Mouse (Mus musculus) CD4-positive, CD25-positive, alpha-beta regulatory T cell, adult 2 months (primary cell): Measurements from ENCODE around the gene Rhbg.

Experiments used
- DNase-seq: peaks from one replicate; pipeline ENCODE4 v3.0.0-alpha.2; 2012; ENCODE audit warnings: low read depth, low spot score

Gene Rhbg

DNA sequence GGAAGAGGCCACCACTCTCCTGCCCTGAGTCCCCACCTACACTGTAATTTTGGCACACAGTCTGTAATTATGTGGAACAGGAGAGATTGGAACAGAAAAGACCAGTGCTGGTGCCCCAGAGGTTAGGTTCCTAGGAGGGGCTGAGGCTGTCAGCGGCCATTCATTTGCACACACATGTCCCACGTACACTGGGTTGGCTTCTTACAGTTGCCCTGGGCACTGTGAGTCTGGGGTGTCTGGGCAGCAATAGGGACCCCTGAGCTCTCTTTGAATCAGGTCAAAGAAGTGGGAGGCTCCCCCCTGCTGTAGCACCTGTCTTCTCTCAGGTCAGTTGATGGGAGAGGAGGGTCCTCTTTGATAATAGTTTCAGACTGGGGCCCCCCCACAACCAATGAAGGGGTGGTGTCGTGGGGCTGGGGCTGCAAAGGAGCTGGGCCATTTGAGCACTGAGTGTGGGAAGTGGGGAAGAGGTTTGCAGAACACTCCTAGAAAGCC lies 46.2 kb downstream of the Rhbg start:
- no peak for DNase-seq

DNA sequence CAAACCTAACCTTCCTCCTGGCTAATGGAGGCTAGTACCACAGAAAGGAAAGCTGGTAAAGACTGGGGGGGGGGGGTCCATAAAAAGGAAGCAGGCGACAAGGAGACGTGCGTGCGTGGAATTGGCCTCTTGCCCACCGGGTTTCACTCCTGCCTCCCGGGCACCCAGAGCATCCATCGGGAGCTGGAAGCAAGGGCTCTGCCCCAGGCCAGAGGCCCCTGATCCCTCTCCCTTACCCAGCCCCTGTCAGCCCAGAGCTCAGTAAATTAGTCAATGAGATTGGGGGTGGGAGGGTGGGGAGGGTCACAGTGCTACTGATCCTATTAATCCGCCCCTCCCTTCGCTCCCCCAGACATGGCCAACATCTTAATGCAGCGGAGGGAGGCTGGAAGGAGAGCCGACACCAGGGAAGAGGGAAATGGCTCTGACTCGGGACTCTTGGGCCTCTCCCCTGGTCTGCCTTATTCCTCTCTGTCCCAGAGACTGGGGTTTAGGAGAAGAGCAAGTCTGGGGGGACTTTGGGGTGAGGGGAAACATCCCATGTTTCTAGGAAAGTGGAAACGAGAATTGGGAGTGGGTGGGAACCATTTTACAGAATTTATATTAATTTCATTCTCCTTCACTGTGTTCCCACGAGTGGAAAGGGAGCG lies 46.9 kb downstream of the Rhbg start:
- no peak for DNase-seq

DNA sequence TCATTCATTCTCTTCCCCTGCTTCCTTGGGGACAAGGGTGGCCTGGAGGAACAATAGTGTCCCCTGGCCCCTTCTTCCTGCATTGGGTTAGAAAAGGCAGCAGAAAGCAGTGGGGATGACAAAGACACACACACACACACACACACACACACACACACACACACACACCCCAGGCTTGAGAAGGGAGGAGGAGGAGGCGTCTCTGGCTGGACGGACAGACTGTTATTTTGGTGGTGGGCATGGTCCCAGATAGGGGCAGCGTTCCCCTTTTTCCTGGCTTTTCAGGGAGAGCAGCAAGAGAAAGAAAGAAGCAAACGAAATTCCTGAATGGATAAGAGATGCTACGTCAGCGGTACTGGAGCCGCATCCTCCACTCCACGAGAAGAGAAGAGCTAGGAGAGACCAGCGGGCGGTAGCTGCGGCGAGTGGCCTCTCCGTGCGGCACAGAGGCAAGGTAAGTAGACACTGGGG lies 47.6 kb downstream of the Rhbg start:
- DNase-seq, result no peak

DNA sequence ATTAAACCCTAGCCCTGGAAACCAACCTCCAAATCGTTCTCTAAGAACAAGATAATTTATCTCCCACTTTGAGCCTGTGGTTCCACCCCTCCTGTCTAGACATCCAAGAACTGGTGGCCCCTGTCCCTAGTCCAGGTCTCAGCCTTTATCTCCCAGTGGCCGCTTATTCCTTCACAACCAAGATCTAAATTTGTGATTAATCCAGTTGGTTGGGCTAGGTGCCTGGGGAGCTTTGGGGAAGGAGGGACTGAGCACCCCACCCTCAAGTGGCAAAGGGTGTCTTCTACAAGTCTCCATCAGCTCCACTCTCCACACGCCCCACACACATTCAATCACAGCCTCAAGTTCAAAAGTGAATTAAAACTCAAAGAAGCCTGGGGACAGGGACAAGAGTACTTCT lies 48.0 kb downstream of the Rhbg start:
- DNase-seq, result no peak

DNA sequence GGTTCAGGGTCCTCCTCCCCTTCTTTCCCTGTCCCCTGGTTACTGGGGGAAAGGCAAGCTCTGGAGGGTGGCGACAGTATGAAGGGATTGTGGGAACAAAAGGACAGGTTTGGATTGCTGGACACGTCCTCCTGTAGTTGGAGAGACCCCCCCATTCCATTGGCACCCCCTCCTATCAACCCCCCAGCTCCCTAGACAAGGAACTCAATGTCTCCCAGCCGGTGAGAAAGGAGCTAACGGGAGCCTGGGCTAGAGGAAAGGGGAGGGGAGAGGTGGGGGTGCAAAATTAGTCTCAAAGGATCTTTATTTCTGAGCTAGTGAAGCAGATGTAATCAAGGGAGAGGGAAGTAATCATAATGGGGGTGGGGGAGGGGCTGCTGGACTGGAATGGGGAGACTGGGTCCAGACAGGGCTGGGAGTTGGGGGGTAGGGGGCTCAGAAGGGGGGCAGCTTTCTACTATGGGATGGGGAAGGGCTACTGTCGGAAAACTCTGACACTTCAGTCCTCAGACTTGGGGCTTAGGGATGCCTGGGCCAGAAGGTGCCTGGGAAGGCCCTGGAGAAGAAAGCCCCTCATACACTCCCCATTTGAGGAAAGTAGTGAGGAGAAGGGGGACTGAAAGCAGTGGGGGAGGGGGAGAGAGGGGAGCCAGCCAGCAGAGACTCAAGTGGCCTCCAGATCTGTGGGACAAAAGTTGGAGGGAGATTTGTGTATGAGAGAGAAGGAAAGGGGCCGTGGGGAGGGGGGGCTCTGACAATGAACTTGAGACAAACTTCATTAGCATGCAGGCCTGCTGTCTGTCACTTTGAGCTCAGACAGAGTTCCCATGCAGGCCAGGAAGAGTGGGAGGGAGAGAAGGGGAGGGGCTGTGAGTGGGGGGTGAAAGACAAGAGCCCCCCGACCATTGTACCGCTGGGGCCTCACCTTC lies 48.7 kb downstream of the Rhbg start:
- DNase-seq, result no peak

DNA sequence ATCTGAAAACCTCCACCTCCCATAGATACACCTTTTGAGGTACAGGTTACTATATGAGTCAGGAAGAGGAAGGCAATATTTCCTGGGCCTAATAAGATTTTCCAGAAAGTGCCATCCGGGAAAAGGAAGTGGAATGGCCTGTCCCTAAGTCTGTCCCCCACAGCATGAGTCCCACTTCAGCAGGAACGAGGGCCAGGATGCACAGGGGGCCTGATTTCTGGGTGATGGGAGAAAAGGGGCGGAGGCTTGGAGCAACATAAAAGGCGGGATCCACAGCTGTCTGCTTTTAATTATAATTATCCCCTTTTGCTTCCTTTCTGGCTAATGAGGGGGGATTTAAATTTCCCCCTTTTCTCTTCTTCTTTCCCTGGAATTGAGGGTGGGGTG lies 49.3 kb downstream of the Rhbg start:
- DNase-seq, result no peak

DNA sequence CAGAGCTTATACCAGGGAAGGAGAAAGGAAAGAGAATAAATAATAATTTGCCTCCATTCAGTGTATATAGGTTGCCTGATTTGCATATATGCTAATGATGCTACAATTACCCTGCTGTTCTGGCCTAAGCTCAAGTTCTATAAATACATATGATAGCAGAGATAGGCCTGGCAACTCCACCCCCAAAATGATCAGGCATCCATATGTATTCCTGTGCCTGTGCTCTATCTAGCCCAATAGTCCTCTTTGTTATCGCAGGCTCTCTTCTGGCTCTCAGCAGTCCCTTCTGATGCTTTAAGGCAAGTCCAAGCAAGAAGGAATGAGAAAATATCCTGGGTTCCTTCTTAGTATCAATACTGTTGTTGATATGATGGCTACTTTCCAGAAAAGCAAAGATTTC lies 49.8 kb downstream of the Rhbg start:
- DNase-seq, result no peak

DNA sequence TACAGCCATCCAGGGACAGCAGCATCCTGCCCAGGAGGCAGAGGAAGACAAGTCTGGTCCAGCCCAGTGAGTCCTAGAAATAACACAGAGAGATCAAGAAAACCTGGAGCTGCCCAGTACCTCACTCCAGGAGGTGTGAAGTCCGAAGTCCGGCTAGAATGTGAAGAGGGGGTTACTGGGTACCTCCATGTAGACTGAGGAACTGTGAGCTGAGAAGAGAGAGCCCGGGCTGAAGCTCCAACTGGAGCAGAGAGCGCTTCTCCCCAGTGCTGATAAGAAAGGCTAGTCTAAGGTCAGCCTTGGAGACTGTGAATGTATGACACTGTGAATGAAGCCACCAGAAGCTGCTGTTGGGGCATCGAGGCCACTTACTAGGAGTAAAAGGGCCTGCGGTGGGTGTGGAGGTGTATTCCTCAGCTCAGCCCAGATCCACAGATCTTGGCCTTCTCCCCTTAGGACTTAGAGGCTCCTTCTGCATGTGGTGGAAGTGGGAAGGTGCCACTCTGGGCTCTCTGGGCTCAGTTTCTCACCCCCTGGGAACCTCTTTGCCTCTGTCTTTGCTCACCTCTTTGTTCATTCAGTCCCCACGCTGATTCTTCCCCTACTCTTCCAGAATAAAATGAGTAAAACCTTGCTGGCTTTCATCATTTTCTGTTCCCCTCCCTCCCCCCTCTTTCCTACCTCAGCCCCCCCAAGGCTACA lies 50.4 kb downstream of the Rhbg start:
- no peak for DNase-seq

DNA sequence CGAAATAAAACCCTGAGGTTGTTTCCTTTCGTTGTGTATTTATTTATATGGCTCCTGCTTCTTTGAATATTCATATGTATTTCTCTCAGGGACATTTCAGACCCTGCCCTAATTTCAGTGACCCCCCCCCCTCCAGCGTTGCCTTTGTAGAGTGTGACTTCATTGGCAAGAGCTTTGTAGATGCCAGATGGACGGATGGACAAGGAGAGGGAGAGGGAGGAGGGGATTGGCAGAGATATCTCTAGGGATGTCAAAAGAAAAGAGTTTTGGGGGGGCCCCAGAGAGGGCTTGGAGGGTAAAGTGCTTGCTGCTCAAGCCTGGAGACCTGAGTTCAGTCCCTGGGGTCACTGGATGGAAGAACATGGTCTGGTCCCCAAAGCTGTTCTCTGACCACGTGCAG lies 51.1 kb downstream of the Rhbg start:
- DNase-seq, result no peak

DNA sequence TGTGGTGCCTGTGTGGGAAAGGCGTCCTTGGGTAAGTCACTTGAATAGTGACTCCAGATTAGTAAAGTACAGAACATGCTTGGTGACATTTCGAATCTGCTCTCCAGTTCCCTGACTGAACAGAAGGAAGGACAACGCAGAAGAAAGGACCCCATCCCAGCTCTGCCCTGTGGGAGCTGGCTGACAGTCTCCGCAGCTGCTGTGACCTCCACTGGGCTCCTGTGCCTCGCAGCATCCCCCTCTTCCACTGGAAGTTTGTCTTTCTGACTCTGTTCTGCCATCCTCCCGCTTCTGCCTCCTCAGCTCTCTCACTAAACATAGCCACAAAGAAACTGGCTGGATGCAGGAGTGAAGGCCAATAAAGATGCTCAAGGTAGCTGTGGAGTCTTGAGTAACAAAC lies 51.5 kb downstream of the Rhbg start:
- no peak for DNase-seq

DNA sequence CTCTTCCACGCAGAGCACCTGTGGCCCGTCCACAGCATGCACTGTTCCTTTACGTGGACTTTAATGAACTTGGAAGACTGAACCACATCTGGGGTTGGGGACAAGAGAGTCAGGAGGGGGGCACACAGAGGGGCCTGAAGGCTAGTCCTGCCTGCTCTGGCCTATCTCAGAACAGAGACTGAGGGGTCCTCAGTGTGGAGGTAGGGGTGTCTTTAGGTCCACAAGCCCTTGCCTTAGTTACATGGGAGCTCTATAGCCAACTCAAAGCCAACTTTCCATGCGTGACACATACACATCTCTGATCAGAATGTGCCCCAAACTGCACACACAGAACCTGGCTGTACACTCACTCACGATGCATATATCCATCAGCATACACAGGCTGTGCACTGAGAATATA lies 52.9 kb downstream of the Rhbg start:
- DNase-seq, result no peak

DNA sequence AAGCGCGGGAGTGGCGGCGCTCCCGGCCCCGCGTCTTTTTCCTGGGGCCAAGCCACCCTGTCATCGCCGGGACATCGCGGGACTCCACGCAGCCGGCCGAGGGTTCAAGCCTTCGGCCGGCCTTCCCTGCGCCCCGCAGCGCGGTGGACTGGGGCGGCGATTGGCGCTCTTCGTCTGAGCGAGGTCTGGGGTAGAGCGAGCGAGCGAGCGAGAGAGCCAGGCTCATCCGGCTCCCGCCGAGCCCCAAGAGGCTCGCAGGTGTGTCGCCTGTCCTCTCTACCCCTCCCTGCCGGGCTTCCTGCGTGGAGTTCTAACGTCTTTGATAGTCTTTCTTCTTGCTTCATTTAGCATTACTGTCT lies 53.6 kb downstream of the Rhbg start:
- peak; percentile 56 for DNase-seq

DNA sequence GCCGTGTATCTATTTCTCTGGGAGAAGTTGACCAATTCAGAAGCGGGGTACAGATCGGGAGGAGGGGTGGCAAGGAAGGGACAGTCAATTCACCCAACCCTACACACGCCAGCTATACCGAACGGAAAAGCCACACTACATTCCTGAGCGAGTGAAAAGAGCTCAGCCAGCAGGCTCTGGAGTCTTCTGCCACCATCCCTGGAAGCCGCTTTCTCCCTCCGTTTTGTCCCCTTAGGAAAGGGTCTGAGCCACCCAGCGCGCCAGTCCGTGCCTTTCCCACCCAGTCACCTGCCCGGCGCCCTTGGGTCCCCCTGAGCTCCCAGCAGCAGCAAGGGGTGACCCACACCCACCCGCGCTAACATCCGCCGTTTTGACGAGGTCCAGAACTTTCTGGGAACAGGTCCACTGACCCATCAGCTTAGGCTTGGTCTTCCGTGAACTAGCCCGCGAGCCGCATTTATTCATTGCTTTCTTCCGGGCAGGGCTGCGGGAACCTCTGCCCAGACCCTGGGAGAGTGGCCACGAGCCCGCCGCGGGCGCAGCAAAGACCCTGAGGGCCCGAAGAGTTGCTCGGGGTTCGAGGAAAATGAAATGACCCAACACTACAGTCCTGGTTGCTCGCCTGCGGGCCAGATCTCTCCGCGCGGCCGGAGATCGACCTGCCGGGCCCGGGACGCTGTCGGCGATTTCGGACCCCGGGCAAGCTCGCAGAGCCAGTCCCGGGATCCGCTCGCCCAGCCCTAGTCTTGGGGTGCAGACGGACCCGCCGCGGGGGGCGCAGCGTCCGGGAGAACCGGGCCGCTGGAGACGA lies 54.1 kb downstream of the Rhbg start:
- no peak for DNase-seq

DNA sequence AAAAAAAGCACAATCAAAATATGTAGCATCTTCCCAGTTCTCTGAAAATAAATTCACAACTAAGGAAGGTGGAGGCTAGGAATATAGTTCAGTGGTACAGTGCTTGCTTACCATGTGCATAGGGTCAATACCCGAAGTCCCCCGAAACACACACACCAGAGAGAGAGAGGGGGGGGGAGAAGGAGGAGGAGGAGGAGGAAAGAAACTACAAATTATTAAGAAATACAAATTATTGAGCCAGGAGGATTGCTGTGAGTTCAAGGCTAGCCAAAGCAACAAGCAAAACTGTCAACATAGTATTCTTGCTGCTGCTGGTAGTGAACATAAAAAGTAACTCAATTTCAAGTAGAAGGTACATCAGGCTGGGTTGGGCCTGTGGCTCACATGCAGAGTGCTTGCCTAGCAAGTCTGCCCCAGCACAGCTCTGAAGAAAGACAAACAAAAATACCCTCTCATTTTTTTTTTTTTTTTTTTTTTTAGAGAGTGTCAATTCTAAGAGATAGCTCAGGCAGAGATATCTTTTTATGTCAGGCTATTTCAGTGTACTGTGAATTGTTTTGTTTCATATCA lies 54.9 kb downstream of the Rhbg start:
- no peak for DNase-seq

DNA sequence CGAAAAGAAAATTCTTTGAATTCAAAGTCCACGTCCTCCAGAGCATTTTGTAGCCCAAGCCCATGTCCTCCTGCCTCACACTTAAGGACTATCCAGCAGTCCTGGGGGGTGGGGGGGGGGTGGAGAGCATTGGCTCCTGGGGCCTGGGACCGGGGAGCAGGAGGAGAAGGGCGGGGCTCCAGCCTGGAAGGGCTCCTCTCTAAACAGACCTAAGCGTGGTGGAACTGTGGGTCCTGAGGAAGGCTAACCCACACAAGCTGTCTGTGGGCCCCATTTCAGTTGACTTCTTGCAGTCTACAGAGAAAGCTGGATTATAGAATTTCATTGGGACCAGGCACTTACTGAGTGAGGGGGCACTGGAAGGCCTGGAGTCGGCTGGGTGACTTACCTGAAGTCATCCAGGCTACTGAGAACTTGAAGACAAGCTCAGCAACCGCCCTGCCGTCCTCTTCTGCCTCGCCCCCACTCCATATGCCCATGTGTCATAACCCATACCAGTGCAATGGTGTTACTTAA lies 55.9 kb downstream of the Rhbg start:
- DNase-seq, result no peak

DNA sequence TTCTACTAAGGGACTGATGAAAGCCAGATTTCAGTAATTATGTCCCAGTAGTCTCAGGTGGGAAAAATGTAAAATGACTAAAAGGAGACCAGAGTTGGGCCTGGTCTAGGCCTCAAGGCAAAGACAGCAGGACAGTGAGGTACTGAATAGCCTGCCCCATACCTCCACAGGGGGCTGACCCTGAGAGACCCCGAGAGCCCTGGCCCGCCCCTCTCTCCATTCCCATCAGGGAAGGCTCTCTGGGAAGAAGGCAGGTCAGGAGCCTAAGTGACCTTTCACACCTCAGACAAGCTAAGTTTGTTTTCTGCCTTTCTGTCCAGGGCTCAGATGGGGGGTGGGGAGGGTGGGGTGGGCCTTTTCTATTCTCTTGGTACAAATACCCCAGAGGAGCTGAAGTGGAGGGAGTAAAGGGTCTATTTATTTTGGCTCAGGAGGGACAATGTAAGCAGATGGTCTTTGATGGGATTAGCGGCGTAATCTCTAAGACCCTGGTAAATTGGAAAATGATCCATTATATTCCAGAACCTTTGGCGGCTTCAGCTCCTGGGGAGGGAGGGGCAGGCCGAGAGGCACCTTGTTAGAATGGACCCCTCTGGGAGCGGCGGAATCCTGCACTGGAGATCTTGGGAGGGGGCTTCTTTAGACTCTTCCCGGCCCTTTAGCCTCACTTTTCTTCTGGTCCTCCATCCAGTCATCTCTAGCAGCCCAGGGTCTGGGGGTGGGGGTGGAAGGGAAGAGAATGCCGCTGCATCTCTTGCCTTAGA lies 56.6 kb downstream of the Rhbg start:
- no peak for DNase-seq
